Mouse (Mus musculus): ENCODE measurements around the gene Glipr1l1. TPM values are rescaled to one million over a fixed set of nuclear protein-coding genes. Genes with fewer than 3 reads are reported as not detected.
"Not testable (repeated sequence)": the region's sequence is repeated elsewhere in the genome, so short reads cannot be mapped to it uniquely, and the experiment has no call there.

Glipr1l1 gene
- polyA plus RNA-seq, 1 experiment from 2014 or later: not detected

GRCm38 (mm10) chr10:112105785-112106184 is 45.8 kb downstream of the Glipr1l1 start:
- ATAC-seq; H3K36me3 ChIP-seq (ENCODE audit: control insufficient read depth, insufficient read depth, low read length); H3K9me3 ChIP-seq (ENCODE audit: control insufficient read depth, low read length); H3K4me3 ChIP-seq (ENCODE audit: low read length); H3K27me3 ChIP-seq (replicated peaks; ENCODE audit: control insufficient read depth, insufficient read depth, low read length); H3K4me2 ChIP-seq (ENCODE audit: low read depth, low read length); H3K9ac ChIP-seq (ENCODE audit: low read depth, low read length); H3K27ac ChIP-seq (ENCODE audit: low read length); H3K4me1 ChIP-seq (ENCODE audit: control insufficient read depth, insufficient read depth, low read length): not testable (repeated sequence)
- 7% methylated on average over 5 of the region's 5 CpGs for WGBS

- no peak for ATAC-seq
- Histone ChIP-seq H3K9me3 (ENCODE audit: control insufficient read depth, low read length) (no peaks in the 10 kb centered on the region), H3K36me3 (ENCODE audit: control insufficient read depth, insufficient read depth, low read length) (no peaks in the 10 kb centered on the region), H3K4me1 (ENCODE audit: control insufficient read depth, insufficient read depth, low read length) (no peaks in the 10 kb centered on the region), H3K9ac (ENCODE audit: low read depth, low read length) (no peak overlapping the region), H3K27me3 (replicated peaks; ENCODE audit: control insufficient read depth, insufficient read depth, low read length) (no peaks in the 10 kb centered on the region), H3K27ac (ENCODE audit: low read length) (no peak overlapping the region), H3K4me2 (ENCODE audit: low read depth, low read length) (no peak overlapping the region), H3K4me3 (ENCODE audit: low read length) (no peak overlapping the region)
- 89% methylated on average over 7 of the region's 7 CpGs for WGBS
Observed at GRCm38 (mm10) chr10:112110401-112110800, 50.4 kb downstream of the Glipr1l1 start.

- not testable (repeated sequence) for H3K9ac ChIP-seq (ENCODE audit: low read depth, low read length); H3K36me3 ChIP-seq (ENCODE audit: control insufficient read depth, insufficient read depth, low read length); H3K4me3 ChIP-seq (ENCODE audit: low read length); H3K4me2 ChIP-seq (ENCODE audit: low read depth, low read length); H3K9me3 ChIP-seq (ENCODE audit: control insufficient read depth, low read length); H3K4me1 ChIP-seq (ENCODE audit: control insufficient read depth, insufficient read depth, low read length); H3K27ac ChIP-seq (ENCODE audit: low read length); ATAC-seq; H3K27me3 ChIP-seq (replicated peaks; ENCODE audit: control insufficient read depth, insufficient read depth, low read length)
- 55% methylated on average over 2 of the region's 2 CpGs for WGBS
Observed at GRCm38 (mm10) chr10:112125090-112125489, 65.1 kb downstream of the Glipr1l1 start.

GRCm38 (mm10) chr10:112127682-112128230 is 67.8 kb downstream of the Glipr1l1 start:
- H3K4me3 ChIP-seq (ENCODE audit: low read length); ATAC-seq; H3K27me3 ChIP-seq (replicated peaks; ENCODE audit: control insufficient read depth, insufficient read depth, low read length); H3K9ac ChIP-seq (ENCODE audit: low read depth, low read length); H3K4me1 ChIP-seq (ENCODE audit: control insufficient read depth, insufficient read depth, low read length); H3K9me3 ChIP-seq (ENCODE audit: control insufficient read depth, low read length); H3K36me3 ChIP-seq (ENCODE audit: control insufficient read depth, insufficient read depth, low read length); H3K4me2 ChIP-seq (ENCODE audit: low read depth, low read length); H3K27ac ChIP-seq (ENCODE audit: low read length): not testable (repeated sequence)
- 76% methylated on average over 6 of the region's 6 CpGs for WGBS

Other genes starting within 250 kb of the Glipr1l1 start
- 32.3 and 35.7 TPM in 2 replicates for gene Krr1, start 87.5 kb upstream of the Glipr1l1 start, polyA plus RNA-seq (2015; fragmentation: Nextera tagmentation; extraction: Ambion mirVana)
- 13.5 and 14.6 TPM in 2 replicates for gene Glipr1, start 57.6 kb upstream of the Glipr1l1 start, polyA plus RNA-seq (2015; fragmentation: Nextera tagmentation; extraction: Ambion mirVana)
- gene Glipr1l2, start 23.2 kb downstream of the Glipr1l1 start, polyA plus RNA-seq (2015; fragmentation: Nextera tagmentation; extraction: Ambion mirVana): not detected in 2 replicates
- not detected in 2 replicates for gene Glipr1l3, start 100.1 kb downstream of the Glipr1l1 start, polyA plus RNA-seq (2015; fragmentation: Nextera tagmentation; extraction: Ambion mirVana)
- 0.09 and 0.11 TPM in 2 replicates for gene Caps2, start 103.4 kb downstream of the Glipr1l1 start, polyA plus RNA-seq (2015; fragmentation: Nextera tagmentation; extraction: Ambion mirVana)
- 0.28 and 0.80 TPM in 2 replicates for gene Kcnc2, start 210.9 kb downstream of the Glipr1l1 start, polyA plus RNA-seq (2015; fragmentation: Nextera tagmentation; extraction: Ambion mirVana)

Data from intestine, embryonic 16.5 days (tissue).